Mouse (Mus musculus) limb, embryonic 11.5 days (tissue): ENCODE data around the gene Mindy3. TPM values are rescaled to one million over a fixed set of nuclear protein-coding genes. Genes with fewer than 3 reads are reported as not detected.

Experiments used
- ATAC-seq: fragments of 200-750 bp; cut with Nextera tagmentation; 2 replicates; pipeline ENCODE4 v1.8.0; 2017; ENCODE audit warnings: low read depth; ENCODE audit not compliant: insufficient number of reproducible peaks, low FRiP score, low TSS enrichment
- DNase-seq: peaks from one replicate; pipeline ENCODE4 v3.0.0-alpha.2; 2015; ENCODE audit warnings: low spot score
- H3K27ac ChIP-seq: fragments of 300-500 bp; sonication (generic); replicated peaks from 2 replicates; pipeline ENCODE4 v1.5.1; 2014; ENCODE audit warnings: low read depth, mild to moderate bottlenecking, low read length
- H3K27me3 ChIP-seq: fragments of 300-500 bp; sonication (generic); 2 replicates; pipeline ENCODE4 v1.6.1; 2014; ENCODE audit warnings: mild to moderate bottlenecking, low read length, mixed read lengths; ENCODE audit not compliant: control insufficient read depth, insufficient read depth
- H3K36me3 ChIP-seq: fragments of 300-500 bp; sonication (generic); 2 replicates; pipeline ENCODE4 v1.6.1; 2014; ENCODE audit warnings: mild to moderate bottlenecking, low read length, moderate library complexity, mixed read lengths; ENCODE audit not compliant: control insufficient read depth, insufficient read depth
- H3K4me1 ChIP-seq: fragments of 300-500 bp; sonication (generic); 2 replicates; pipeline ENCODE4 v1.6.1; 2014; ENCODE audit warnings: low read length, mixed read lengths; ENCODE audit not compliant: control insufficient read depth, insufficient read depth
- H3K4me2 ChIP-seq: fragments of 300-500 bp; sonication (generic); 2 replicates; pipeline ENCODE4 v1.6.1; 2014; ENCODE audit warnings: low read depth, mild to moderate bottlenecking, moderate library complexity; ENCODE audit not compliant: severe bottlenecking
- H3K4me3 ChIP-seq: fragments of 300-500 bp; sonication (generic); 2 replicates; pipeline ENCODE4 v1.5.1; 2014; ENCODE audit warnings: low read depth, low read length
- H3K9ac ChIP-seq: fragments of 300-500 bp; sonication (generic); 2 replicates; pipeline ENCODE4 v1.6.1; 2014; ENCODE audit warnings: mild to moderate bottlenecking, low read length
- H3K9me3 ChIP-seq: fragments of 300-500 bp; sonication (generic); 2 replicates; pipeline ENCODE4 v1.6.1; 2016; ENCODE audit warnings: low read length; ENCODE audit not compliant: control insufficient read depth
- WGBS: fragments of 180-500 bp; shearing (Covaris S2); extraction: QIAGEN DNeasy Blood & Tissue Kit; methylation state at CpG from one replicate; pipeline ENCODE4 v1.1.7; 2014; 5-methylcytosine and 5-hydroxymethylcytosine counted together
- polyA plus RNA-seq: library from polyadenylated mRNA; unstranded; fragments of >200 nt; fragmentation: Nextera tagmentation; extraction: Ambion mirVana; gene quantifications from 2 replicates; pipeline ENCODE4 v1.2.1, GENCODE M21; 2014

Mindy3 gene
- polyA plus RNA-seq, 1 experiment from 2014 or later: 25.5 TPM

GRCm38 (mm10) chr2:12361310-12361709 lies 58.0 kb downstream of the Mindy3 start:
- Histone ChIP-seq H3K27me3 (no peaks in the 10 kb centered on the region), H3K9ac (no peak overlapping the region), H3K36me3 (no peaks in the 10 kb centered on the region), H3K27ac (no peak overlapping the region), H3K4me3 (no peak overlapping the region), H3K9me3 (no peaks in the 10 kb centered on the region), H3K4me2 (no peak overlapping the region), H3K4me1 (no peaks in the 10 kb centered on the region)
- no peak for ATAC-seq
- DNase-seq: no peak
- WGBS: 81% methylated on average over 1 of the region's 1 CpGs

DNA sequence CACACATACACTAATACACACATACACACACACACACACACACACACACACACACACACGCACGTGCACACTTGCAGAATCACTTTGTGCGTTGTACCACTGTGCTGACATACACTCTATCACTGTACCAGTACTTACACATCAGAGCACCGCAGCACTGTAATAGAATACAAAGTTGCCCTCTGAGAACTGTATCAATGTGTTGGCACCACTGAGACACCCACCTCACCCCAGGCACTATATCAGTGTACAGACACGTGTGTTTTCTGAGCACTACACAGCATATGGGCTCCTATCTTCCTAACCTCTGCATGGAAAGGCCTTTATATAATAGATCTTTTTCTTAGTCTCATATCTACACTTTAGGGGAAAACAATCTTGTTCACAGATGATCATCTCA lies 64.4 kb downstream of the Mindy3 start:
- H3K4me3 ChIP-seq: no peak overlapping the region
- no peaks in the 10 kb centered on the region for H3K9me3 ChIP-seq
- ATAC-seq: no peak
- H3K27me3 ChIP-seq: no peaks in the 10 kb centered on the region
- H3K27ac ChIP-seq: no peak overlapping the region
- no peak overlapping the region for H3K4me2 ChIP-seq
- WGBS: 92% methylated on average over 5 of the region's 5 CpGs
- no peak overlapping the region for H3K9ac ChIP-seq
- DNase-seq: no peak
- peaks cover 2% of the 10 kb centered on the region; the same call in 1 of the 2 replicates for H3K36me3 ChIP-seq
- no peaks in the 10 kb centered on the region for H3K4me1 ChIP-seq

- DNase-seq: no peak
- Histone ChIP-seq H3K4me3 (no peak overlapping the region), H3K4me1 (no peaks in the 10 kb centered on the region), H3K4me2 (no peak overlapping the region), H3K9ac (no peak overlapping the region), H3K27me3 (no peaks in the 10 kb centered on the region), H3K27ac (no peak overlapping the region), H3K36me3 (no peaks in the 10 kb centered on the region; the same call in 1 of the 2 replicates), H3K9me3 (no peaks in the 10 kb centered on the region)
- ATAC-seq: no peak
- WGBS: 94% methylated on average over 2 of the region's 2 CpGs
Observed at GRCm38 (mm10) chr2:12348914-12349313, 70.4 kb downstream of the Mindy3 start.

- Histone ChIP-seq H3K9ac (no peak overlapping the region), H3K4me1 (peaks cover 12% of the 10 kb centered on the region), H3K4me3 (no peak overlapping the region), H3K36me3 (no peaks in the 10 kb centered on the region), H3K9me3 (no peaks in the 10 kb centered on the region), H3K27ac (no peak overlapping the region), H3K4me2 (no peak overlapping the region), H3K27me3 (no peaks in the 10 kb centered on the region)
- WGBS: 84% methylated on average over 2 of the region's 2 CpGs
- DNase-seq (no peak), ATAC-seq (no peak)
Observed at GRCm38 (mm10) chr2:12331962-12332361, 87.3 kb downstream of the Mindy3 start.

DNA sequence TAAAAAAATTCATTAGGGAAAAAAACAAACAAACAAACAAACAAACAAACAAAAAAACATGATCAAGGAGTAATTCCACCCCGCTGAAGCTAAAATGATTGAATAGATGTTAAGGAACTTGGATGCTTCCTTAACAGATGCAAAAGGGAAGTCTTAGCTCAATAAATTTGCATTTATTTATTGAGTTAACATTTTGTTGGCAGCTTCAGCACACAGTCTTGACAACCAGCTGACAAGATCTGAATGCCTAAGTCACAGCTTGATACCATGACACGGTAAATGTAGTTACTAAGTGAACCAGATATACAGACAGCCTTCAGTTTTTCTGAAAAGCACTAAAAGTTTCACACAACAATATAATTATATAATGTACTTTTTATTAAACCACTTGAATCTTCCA lies 89.7 kb downstream of the Mindy3 start:
- 88% methylated on average over 2 of the region's 2 CpGs for WGBS
- DNase-seq (no peak), ATAC-seq (no peak)
- Histone ChIP-seq H3K27ac (no peak overlapping the region), H3K36me3 (no peaks in the 10 kb centered on the region), H3K9ac (no peak overlapping the region), H3K4me1 (peaks cover 12% of the 10 kb centered on the region), H3K4me3 (no peak overlapping the region), H3K4me2 (no peak overlapping the region), H3K27me3 (no peaks in the 10 kb centered on the region), H3K9me3 (no peaks in the 10 kb centered on the region)

GRCm38 (mm10) chr2:12329068-12329407 lies 90.2 kb downstream of the Mindy3 start:
- no peak overlapping the region for H3K4me2 ChIP-seq
- H3K27me3 ChIP-seq: no peaks in the 10 kb centered on the region
- H3K36me3 ChIP-seq: no peaks in the 10 kb centered on the region
- peak; percentile 25 for DNase-seq
- 30% methylated on average over 5 of the region's 5 CpGs for WGBS
- peak; percentile 55; the same call in 1 of the 2 replicates for ATAC-seq
- peaks cover 12% of the 10 kb centered on the region for H3K4me1 ChIP-seq
- no peaks in the 10 kb centered on the region for H3K9me3 ChIP-seq
- H3K4me3 ChIP-seq: no peak overlapping the region
- H3K27ac ChIP-seq: peak overlapping the region; percentile 51
- H3K9ac ChIP-seq: no peak overlapping the region

GRCm38 (mm10) chr2:12328355-12329067 lies 90.8 kb downstream of the Mindy3 start:
- no peaks in the 10 kb centered on the region for H3K36me3 ChIP-seq
- no peaks in the 10 kb centered on the region for H3K9me3 ChIP-seq
- 28% methylated on average over 8 of the region's 8 CpGs for WGBS
- H3K4me1 ChIP-seq: peaks cover 12% of the 10 kb centered on the region
- DNase-seq: peak; percentile 40
- H3K4me3 ChIP-seq: no peak overlapping the region
- peak; percentile 61; the same call in 1 of the 2 replicates for ATAC-seq
- peak overlapping the region; percentile 43; the same call in 1 of the 2 replicates for H3K4me2 ChIP-seq
- peak overlapping the region; percentile 51; the same call in 1 of the 2 replicates for H3K27ac ChIP-seq
- no peaks in the 10 kb centered on the region for H3K27me3 ChIP-seq
- H3K9ac ChIP-seq: peak overlapping the region; percentile 14; the same call in 1 of the 2 replicates

DNA sequence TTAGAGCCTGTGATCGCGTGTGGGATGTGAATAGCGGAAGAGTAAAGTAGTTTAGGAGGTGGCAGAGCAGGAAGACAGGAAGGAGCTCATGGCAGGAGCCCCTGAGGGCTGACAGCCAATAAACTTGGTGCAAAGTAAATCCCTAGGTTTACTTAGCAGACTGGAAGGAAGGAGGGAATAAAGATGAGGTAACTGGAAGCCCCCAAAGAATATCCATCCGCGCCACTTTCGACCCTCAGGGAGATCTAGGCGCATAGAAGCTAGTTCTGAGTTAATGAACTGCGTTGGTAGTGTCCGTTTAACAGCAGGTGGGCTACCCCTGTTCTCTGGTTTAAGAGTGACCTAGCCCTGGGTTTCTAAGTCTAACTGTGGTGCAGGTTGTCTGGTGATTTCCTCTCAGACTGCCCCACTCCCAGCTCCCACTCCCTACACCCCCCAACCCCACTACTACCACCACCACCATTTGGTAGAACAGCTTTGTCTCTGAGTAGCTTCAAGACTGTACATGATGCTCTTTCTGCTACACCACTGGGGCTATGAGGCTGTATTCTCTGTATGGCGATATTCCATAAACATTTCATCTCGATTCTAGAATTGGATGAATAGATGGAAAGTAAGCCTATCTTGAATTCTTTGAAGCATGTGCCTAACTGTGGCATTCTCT lies 91.4 kb downstream of the Mindy3 start:
- 30% methylated on average over 11 of the region's 11 CpGs for WGBS
- Histone ChIP-seq H3K4me2 (peak overlapping the region; percentile 43), H3K9me3 (no peaks in the 10 kb centered on the region), H3K4me1 (peaks cover 12% of the 10 kb centered on the region), H3K27ac (no peak overlapping the region; the same call in 1 of the 2 replicates), H3K27me3 (no peaks in the 10 kb centered on the region), H3K9ac (no peak overlapping the region), H3K4me3 (peak overlapping the region; percentile 9; the same call in 1 of the 2 replicates), H3K36me3 (no peaks in the 10 kb centered on the region)
- DNase-seq (peak; percentile 52), ATAC-seq (0 out of 2 replicates have a peak, but pooled peaks have one; percentile 19)
